Comparison of ENCODE assay signal across 8 mouse cellular contexts in the genomic region with DNA sequence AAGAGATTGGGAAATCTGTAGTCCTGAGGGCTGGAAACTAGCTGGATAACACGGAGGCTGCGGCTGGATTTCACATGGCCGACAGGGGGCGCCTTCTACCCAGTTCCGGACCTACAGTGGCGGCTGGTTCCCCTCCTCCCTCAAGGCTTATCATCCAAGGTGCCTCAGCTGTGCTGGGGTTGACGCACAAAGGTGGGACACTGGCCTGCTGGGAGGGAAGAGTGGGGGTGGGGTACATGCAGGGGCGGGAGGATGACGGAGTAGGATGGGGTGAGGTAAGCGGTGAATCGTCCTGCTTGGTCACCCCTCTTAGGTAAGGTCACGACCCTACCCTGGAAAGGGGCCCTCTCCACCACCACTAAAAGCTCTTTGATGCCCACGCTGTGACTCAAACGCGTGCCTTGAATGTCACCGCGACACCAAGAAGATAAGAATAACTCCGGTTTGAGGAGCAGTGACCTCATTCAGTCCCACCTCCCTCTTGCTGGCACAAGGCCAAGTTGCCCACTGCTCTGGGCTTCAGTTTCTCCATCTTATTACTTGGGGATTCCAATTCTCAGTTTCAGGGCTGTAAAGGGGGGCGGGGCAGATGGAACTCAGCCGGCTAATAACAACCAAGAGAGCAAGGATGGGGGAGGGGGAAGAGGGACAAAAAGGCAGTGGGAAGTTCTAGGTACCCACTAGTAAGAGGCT. TPM values are rescaled to one million over a fixed set of nuclear protein-coding genes. Genes with fewer than 3 reads are reported as not detected.
DNase-seq lines count a peak whose midpoint lies in the region; ATAC-seq and TF ChIP-seq lines count a peak whose summit lies in the region.

No protein-coding gene starts in this region.

- H3K4me3 ChIP-seq in gastrocnemius, adult 2 months: no peak overlapping the region
- H3K4me3 ChIP-seq in hindbrain, postnatal 0 days (ENCODE audit: low read length): no peak overlapping the region
- H3K4me3 ChIP-seq in left cerebral cortex, adult 2 months: no peak overlapping the region

- ATAC-seq in hindbrain, postnatal 0 days: peak; percentile 71; the same call in 1 of the 2 replicates
- ATAC-seq in megakaryocyte, adult 5-6 weeks (ENCODE audit: poor library complexity, severe bottlenecking): peak; percentile 89

- intact Hi-C loops in gastrocnemius, adult 2 months (cut with DNase I): loop anchor here (2.0 to 5.0 kb wide), 3 partner anchors 59 to 331 kb away; no protein-coding TSS in a partner anchor
- intact Hi-C loops in left cerebral cortex, adult 2 months (cut with DNase I): loop anchor here (1.0 to 2.0 kb wide), 2 partner anchors 161 to 331 kb away; no protein-coding TSS in a partner anchor

- TF ChIP-seq CTCF in gastrocnemius, adult 2 months (IDR thresholded peaks at IDR 0.05): peak; percentile 89
- peak; percentile 82 for TF ChIP-seq CTCF in hindbrain, postnatal 0 days (IDR thresholded peaks at IDR 0.05; ENCODE audit: low read depth)
- peak; percentile 77 for TF ChIP-seq CTCF in left cerebral cortex, adult 2 months (IDR thresholded peaks at IDR 0.05)

- H3K9me3 ChIP-seq in hindbrain, postnatal 0 days (ENCODE audit: low read length): no peaks in the 10 kb centered on the region

- H3K36me3 ChIP-seq in hindbrain, postnatal 0 days (ENCODE audit: insufficient read depth, low read length): no peaks in the 10 kb centered on the region

- WGBS in hindbrain, postnatal 0 days: 1% methylated on average over 20 of the region's 20 CpGs

- H3K4me2 ChIP-seq in hindbrain, postnatal 0 days (ENCODE audit: low read depth, low read length): peak overlapping the region; percentile 26; the same call in 1 of the 2 replicates

- 0 out of 2 replicates have a peak, but pooled peaks cover 4% of the 10 kb centered on the region for H3K4me1 ChIP-seq in hindbrain, postnatal 0 days (ENCODE audit: insufficient read depth, low read length)

- no peak overlapping the region for H3K9ac ChIP-seq in hindbrain, postnatal 0 days (replicated peaks; ENCODE audit: low read length)

- peak overlapping the region; percentile 20; the same call in 1 of the 2 replicates for H3K27ac ChIP-seq in gastrocnemius, adult 2 months
- H3K27ac ChIP-seq in hindbrain, postnatal 0 days: no peak overlapping the region
- no peak overlapping the region for H3K27ac ChIP-seq in left cerebral cortex, adult 2 months

- 0 out of 2 replicates have a peak, but pooled peaks cover 5% of the 10 kb centered on the region for H3K27me3 ChIP-seq in hindbrain, postnatal 0 days (ENCODE audit: insufficient read depth, low read length)

- peak; percentile 71 for DNase-seq in NIH3T3 (ENCODE audit: low read depth)
- DNase-seq in cerebellum, postnatal 14 days: peak; percentile 40 to 70
- DNase-seq in gastrocnemius, adult 2 months: peak; percentile 88
- DNase-seq in hindbrain, postnatal 0 days (ENCODE audit: low spot score): peak; percentile 77
- peak; percentile 82 to 85 for DNase-seq in left cerebral cortex, adult 2 months (ENCODE audit: extremely low spot score in 1 of 2, low spot score in 2 of 2)
- DNase-seq in right cerebral cortex, adult 18-20 months: peak; percentile 71
- DNase-seq in urinary bladder, postnatal 10 days (ENCODE audit: low spot score): peak; percentile 60

RNA-seq across cellular contexts. Expression of a gene that starts 15.9 kb away (rescaled TPM):
- total RNA-seq in gastrocnemius, adult 2 months (2021): not detected
- 0.52 and 0.90 TPM in 2 replicates for total RNA-seq in hindbrain, postnatal 0 days (2014; rRNA removed)
- polyA plus RNA-seq in hindbrain, postnatal 0 days (2015; fragmentation: Nextera tagmentation; extraction: Ambion mirVana): 1.2 TPM in 2 replicates
- total RNA-seq in left cerebral cortex, adult 2 months (2021): not detected
- total RNA-seq in megakaryocyte, adult 5-6 weeks (2015): not detected in 2 replicates
- not detected in 2 replicates for total RNA-seq in megakaryocyte, adult 5-6 weeks (2017)

RNA-seq across cellular contexts. Expression of a gene that starts 34.8 kb away (rescaled TPM):
- 10 to 100 TPM; 67.8 to 68.3 TPM for total RNA-seq in gastrocnemius, adult 2 months (2021)
- 46.2 and 54.6 TPM in 2 replicates for total RNA-seq in hindbrain, postnatal 0 days (2014; rRNA removed)
- polyA plus RNA-seq in hindbrain, postnatal 0 days (2015; fragmentation: Nextera tagmentation; extraction: Ambion mirVana): 224 and 242 TPM in 2 replicates
- 100 to 1,000 TPM; 117 to 119 TPM for total RNA-seq in left cerebral cortex, adult 2 months (2021)
- 36.2 and 37.7 TPM in 2 replicates for total RNA-seq in megakaryocyte, adult 5-6 weeks (2015)
- total RNA-seq in megakaryocyte, adult 5-6 weeks (2017): 119 and 145 TPM in 2 replicates

RNA-seq across cellular contexts. Expression of a gene that starts 56.4 kb away (rescaled TPM):
- total RNA-seq in gastrocnemius, adult 2 months (2021): under 1 TPM; 0.82 to 0.95 TPM
- total RNA-seq in hindbrain, postnatal 0 days (2014; rRNA removed): 31.4 and 38.8 TPM in 2 replicates
- 25.8 and 30.7 TPM in 2 replicates for polyA plus RNA-seq in hindbrain, postnatal 0 days (2015; fragmentation: Nextera tagmentation; extraction: Ambion mirVana)
- total RNA-seq in left cerebral cortex, adult 2 months (2021): 10 to 100 TPM; 46.7 to 51.6 TPM
- total RNA-seq in megakaryocyte, adult 5-6 weeks (2015): not detected in 2 replicates
- total RNA-seq in megakaryocyte, adult 5-6 weeks (2017): not detected in 2 replicates

Comparison
In these comparisons a context has a peak if more than half of its experiments do, and no peak if none do; other contexts are left out.
1. RNA of a gene that starts 56.4 kb away (total RNA-seq): 46.7 to 51.6 TPM in left cerebral cortex, adult 2 months and 31.4 to 38.8 TPM in hindbrain, postnatal 0 days; 0.82 to 0.95 TPM in gastrocnemius, adult 2 months and not detected in megakaryocyte, adult 5-6 weeks; every median in the first group is over 10 times any median in the second.
2. Peak in every context shown above with its lines, with median percentiles within 50 percentile points of each other: DNase-seq and CTCF ChIP-seq.